Mouse (Mus musculus): ENCODE data around the gene Mrpl27. TPM values are rescaled to one million over a fixed set of nuclear protein-coding genes. Genes with fewer than 3 reads are reported as not detected.
A peak's percentile ranks its signal among the peaks of the same experiment; 100 is the strongest.

The Mrpl27 gene
- total and polyA plus RNA-seq, 2 experiments from 2014 or later: 63.8 to 170 TPM

DNA sequence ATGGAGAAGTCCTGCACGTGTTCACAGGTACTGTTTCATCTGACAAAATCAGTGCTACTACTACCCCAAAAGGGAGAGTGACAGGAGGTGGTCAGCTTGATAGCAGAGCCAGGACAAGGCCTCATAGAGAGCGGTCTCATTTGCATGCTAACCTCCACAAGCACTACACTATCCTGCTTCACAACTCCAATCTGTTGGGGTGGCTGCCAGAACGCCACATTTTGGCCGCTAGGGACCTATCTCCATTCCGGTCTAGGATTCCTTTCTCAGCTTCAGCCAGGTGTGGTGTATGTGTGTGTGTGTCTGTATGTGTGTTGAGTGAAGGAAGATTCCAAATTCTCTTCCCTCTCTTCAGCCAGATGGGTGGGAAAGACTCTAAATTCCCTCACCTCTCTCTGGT is 21.9 kb downstream of the Mrpl27 start:
- no peaks in the 10 kb centered on the region for H3K9me3 ChIP-seq (replicated peaks; ENCODE audit: control insufficient read depth, low read length)
- 65% methylated on average over 5 of the region's 5 CpGs for WGBS
- H3K4me2 ChIP-seq (ENCODE audit: low read depth, low read length): no peak overlapping the region
- ATAC-seq (ENCODE audit: insufficient read depth, low read depth) (no peak), DNase-seq (ENCODE audit: low spot score) (no peak)
- no peaks in the 10 kb centered on the region for H3K27me3 ChIP-seq (ENCODE audit: control insufficient read depth, insufficient read depth, low read length)
- H3K4me1 ChIP-seq (ENCODE audit: control insufficient read depth, insufficient read depth): peaks cover 25% of the 10 kb centered on the region
- H3K36me3 ChIP-seq (replicated peaks; ENCODE audit: control insufficient read depth, insufficient read depth, low read length): peaks cover 2% of the 10 kb centered on the region
- H3K27ac ChIP-seq (ENCODE audit: low read depth): no peak overlapping the region
- no peak overlapping the region; the same call in 1 of the 2 replicates for H3K9ac ChIP-seq (replicated peaks; ENCODE audit: low read depth, low read length)
- no peak for TF ChIP-seq CTCF (IDR thresholded peaks at IDR 0.05; ENCODE audit: low read depth)
- no peak for TF ChIP-seq EP300 (IDR thresholded peaks at IDR 0.05; ENCODE audit: low read depth)
- no peak overlapping the region for H3K4me3 ChIP-seq (ENCODE audit: low read depth, low read length)

DNA sequence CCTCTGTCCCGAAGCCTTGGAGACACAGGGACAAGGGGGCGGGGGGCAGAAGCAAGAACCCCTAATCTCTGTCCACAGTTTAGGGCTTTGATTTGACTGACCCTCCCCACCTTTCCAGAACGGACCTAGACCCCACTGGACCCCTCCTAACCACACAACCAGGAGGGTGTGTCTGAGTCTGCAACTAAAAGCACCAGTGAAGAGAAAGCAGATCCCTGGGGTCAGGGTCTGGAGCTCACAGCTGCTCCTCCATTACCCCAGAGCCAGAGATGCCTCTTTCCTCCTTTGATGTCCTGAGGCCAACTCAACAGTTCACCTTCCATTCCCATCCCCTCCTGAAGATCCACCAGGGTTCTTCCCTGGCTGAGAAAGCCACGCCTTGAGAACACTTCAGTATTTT is 22.7 kb downstream of the Mrpl27 start:
- peak overlapping the region; percentile 100 for H3K4me3 ChIP-seq (ENCODE audit: low read depth, low read length)
- DNase-seq (ENCODE audit: low spot score) (no peak), ATAC-seq (ENCODE audit: insufficient read depth, low read depth) (no peak)
- H3K4me1 ChIP-seq (ENCODE audit: control insufficient read depth, insufficient read depth): peaks cover 25% of the 10 kb centered on the region
- peak overlapping the region; percentile 99 for H3K9ac ChIP-seq (replicated peaks; ENCODE audit: low read depth, low read length)
- WGBS: 58% methylated on average over 4 of the region's 4 CpGs
- H3K9me3 ChIP-seq (replicated peaks; ENCODE audit: control insufficient read depth, low read length): no peaks in the 10 kb centered on the region
- H3K27me3 ChIP-seq (ENCODE audit: control insufficient read depth, insufficient read depth, low read length): no peaks in the 10 kb centered on the region
- no peak overlapping the region for H3K27ac ChIP-seq (ENCODE audit: low read depth)
- H3K4me2 ChIP-seq (ENCODE audit: low read depth, low read length): peak overlapping the region; percentile 96
- H3K36me3 ChIP-seq (replicated peaks; ENCODE audit: control insufficient read depth, insufficient read depth, low read length): no peaks in the 10 kb centered on the region
- no peak for TF ChIP-seq EP300 (IDR thresholded peaks at IDR 0.05; ENCODE audit: low read depth)
- no peak for TF ChIP-seq CTCF (IDR thresholded peaks at IDR 0.05; ENCODE audit: low read depth)

DNA sequence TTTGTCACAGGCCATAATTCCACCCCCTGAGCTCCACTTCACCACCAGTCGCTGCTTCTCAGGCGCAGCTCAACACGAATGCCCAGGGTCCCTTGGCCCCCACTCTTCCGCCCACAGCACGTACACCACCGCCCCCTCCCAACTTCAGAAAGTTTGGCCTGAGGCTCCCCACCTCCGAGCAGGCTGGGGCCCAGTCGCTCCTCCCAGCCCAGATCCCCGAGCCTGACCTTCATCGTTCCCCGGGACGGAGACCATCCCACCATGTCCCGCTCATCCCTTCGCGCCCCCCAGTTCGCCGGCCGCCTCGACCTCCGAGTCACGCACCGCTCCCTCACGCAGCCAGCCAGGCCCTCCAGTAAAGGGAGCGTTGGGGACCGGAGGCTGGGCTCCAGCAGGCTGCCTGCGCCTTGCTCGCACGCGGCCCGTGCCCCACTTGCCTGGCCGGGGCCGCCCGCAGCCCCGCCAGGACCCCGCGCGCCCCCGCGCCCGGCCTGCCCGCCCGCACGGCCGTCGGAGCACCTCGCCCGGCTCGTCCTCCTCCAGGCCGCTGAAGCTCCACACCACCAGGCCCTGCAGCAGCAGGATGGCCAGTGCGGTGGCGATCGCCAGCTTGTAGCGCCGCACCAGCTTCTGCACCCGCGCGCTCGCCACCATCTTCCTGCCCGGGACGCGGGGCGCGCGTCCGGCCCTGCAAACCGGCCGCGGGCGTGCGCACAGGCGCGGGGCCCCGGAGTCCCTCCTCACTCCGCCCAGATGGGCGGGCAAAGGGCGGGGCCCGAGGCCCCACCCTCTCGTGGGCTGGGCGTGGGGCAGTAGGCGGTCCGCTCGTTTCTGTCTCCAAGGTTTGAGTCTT is 23.4 kb downstream of the Mrpl27 start, which contains the start of gene Xylt2:
Gene Xylt2 (minus strand): TSS at position 762 of the 853 bp plus-strand sequence.
- DNase-seq (ENCODE audit: low spot score) (peak; percentile 82), ATAC-seq (ENCODE audit: insufficient read depth, low read depth) (peak; percentile 97)
- Histone ChIP-seq H3K9me3 (replicated peaks; ENCODE audit: control insufficient read depth, low read length) (no peaks in the 10 kb centered on the region), H3K9ac (replicated peaks; ENCODE audit: low read depth, low read length) (peak within 1 kb of the TSS; percentile 99), H3K4me2 (ENCODE audit: low read depth, low read length) (peak within 1 kb of the TSS; percentile 96), H3K27me3 (ENCODE audit: control insufficient read depth, insufficient read depth, low read length) (no peaks in the 10 kb centered on the region), H3K27ac (ENCODE audit: low read depth) (peak within 1 kb of the TSS; percentile 79), H3K4me1 (ENCODE audit: control insufficient read depth, insufficient read depth) (peaks cover 25% of the 10 kb centered on the region), H3K4me3 (ENCODE audit: low read depth, low read length) (peak within 1 kb of the TSS; percentile 100), H3K36me3 (replicated peaks; ENCODE audit: control insufficient read depth, insufficient read depth, low read length) (no peaks in the 10 kb centered on the region)
- under 1% methylated on average over 79 of the region's 82 CpGs for WGBS
- TF ChIP-seq EP300 (IDR thresholded peaks at IDR 0.05; ENCODE audit: low read depth): no peak
- TF ChIP-seq CTCF (IDR thresholded peaks at IDR 0.05; ENCODE audit: low read depth): no peak

DNA sequence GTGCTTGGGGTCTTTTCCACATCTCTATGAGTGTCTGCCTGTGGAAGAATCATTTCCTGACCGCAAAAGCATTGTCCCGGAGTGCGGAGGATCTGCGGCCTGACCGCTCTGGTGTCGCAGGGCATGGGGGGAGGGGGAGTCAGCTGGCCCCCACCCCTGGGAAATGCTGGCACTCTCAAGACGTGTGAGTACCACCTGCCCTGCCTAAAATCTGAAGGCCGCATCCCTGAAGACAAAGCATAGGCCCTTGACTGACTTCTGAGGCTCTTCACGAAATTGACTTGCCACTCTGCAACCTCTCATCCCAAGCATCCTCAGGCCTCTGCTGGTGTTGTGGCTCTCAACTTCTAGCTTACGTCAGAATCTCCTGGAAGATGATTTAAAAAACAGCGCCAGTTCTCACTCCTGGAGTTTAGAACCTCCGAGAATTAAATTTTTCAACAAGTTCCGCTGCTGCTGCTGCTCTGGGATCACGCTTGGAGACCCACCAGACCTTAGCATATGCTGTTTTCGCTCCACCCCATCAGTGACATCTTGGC is 24.1 kb downstream of the Mrpl27 start:
- peak overlapping the region; percentile 100 for H3K4me3 ChIP-seq (ENCODE audit: low read depth, low read length)
- H3K9ac ChIP-seq (replicated peaks; ENCODE audit: low read depth, low read length): peak overlapping the region; percentile 99
- no peaks in the 10 kb centered on the region for H3K36me3 ChIP-seq (replicated peaks; ENCODE audit: control insufficient read depth, insufficient read depth, low read length)
- no peak for DNase-seq (ENCODE audit: low spot score)
- no peaks in the 10 kb centered on the region for H3K27me3 ChIP-seq (ENCODE audit: control insufficient read depth, insufficient read depth, low read length)
- H3K4me2 ChIP-seq (ENCODE audit: low read depth, low read length): peak overlapping the region; percentile 96
- 28% methylated on average over 15 of the region's 15 CpGs for WGBS
- peaks cover 25% of the 10 kb centered on the region for H3K4me1 ChIP-seq (ENCODE audit: control insufficient read depth, insufficient read depth)
- peak; percentile 18; the same call in 1 of the 2 replicates for ATAC-seq (ENCODE audit: insufficient read depth, low read depth)
- TF ChIP-seq EP300 (IDR thresholded peaks at IDR 0.05; ENCODE audit: low read depth) (no peak), CTCF (IDR thresholded peaks at IDR 0.05; ENCODE audit: low read depth) (no peak)
- no peak overlapping the region for H3K27ac ChIP-seq (ENCODE audit: low read depth)
- no peaks in the 10 kb centered on the region for H3K9me3 ChIP-seq (replicated peaks; ENCODE audit: control insufficient read depth, low read length)

DNA sequence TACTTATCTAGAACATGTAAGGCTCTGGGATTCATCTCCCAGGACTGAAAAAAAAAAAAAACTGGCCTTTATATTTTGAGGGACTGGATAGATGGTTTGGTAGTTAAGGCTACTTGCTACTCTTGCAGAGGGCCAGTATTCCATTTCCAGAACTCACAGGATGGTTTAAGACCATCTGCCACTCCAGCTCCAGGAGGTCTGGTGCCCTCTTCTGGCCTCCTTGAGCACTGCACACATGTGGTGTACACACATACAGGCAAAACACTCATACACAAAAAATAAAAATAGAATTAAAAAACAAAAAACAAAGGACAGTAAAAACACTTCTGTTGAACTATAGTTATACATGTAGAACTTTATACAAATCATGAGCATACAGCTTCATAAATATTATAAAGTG is 27.1 kb downstream of the Mrpl27 start:
- no peak for TF ChIP-seq CTCF (IDR thresholded peaks at IDR 0.05; ENCODE audit: low read depth)
- no peak for TF ChIP-seq EP300 (IDR thresholded peaks at IDR 0.05; ENCODE audit: low read depth)
- ATAC-seq (ENCODE audit: insufficient read depth, low read depth): no peak
- no peaks in the 10 kb centered on the region for H3K36me3 ChIP-seq (replicated peaks; ENCODE audit: control insufficient read depth, insufficient read depth, low read length)
- no peaks in the 10 kb centered on the region for H3K27me3 ChIP-seq (ENCODE audit: control insufficient read depth, insufficient read depth, low read length)
- no peak overlapping the region for H3K27ac ChIP-seq (ENCODE audit: low read depth)
- H3K4me2 ChIP-seq (ENCODE audit: low read depth, low read length): no peak overlapping the region
- H3K9ac ChIP-seq (replicated peaks; ENCODE audit: low read depth, low read length): no peak overlapping the region
- H3K9me3 ChIP-seq (replicated peaks; ENCODE audit: control insufficient read depth, low read length): no peaks in the 10 kb centered on the region
- peaks cover 12% of the 10 kb centered on the region for H3K4me1 ChIP-seq (ENCODE audit: control insufficient read depth, insufficient read depth)
- DNase-seq (ENCODE audit: low spot score): no peak
- no peak overlapping the region for H3K4me3 ChIP-seq (ENCODE audit: low read depth, low read length)
